ENCODE assay signal across 8 mouse cellular contexts in genomic region chr17:32387986-32388369, GRCm38 (mm10). TPM values are rescaled to one million over a fixed set of nuclear protein-coding genes. Genes with fewer than 3 reads are reported as not detected.
A peak's percentile ranks its signal among the peaks of the same experiment; 100 is the strongest.
DNase-seq lines count a peak whose midpoint lies in the region; ATAC-seq and TF ChIP-seq lines count a peak whose summit lies in the region.
"Had no signal": no experiment of that assay in that cellular context is flagged by ENCODE, and none has a peak within 500 bp of the region (broad histone marks: within the 10 kb centered on the region; RNA-seq: fewer than 3 reads in every experiment).

No protein-coding gene starts in this region.

- H3K4me3 ChIP-seq in megakaryocyte, embryonic 14.5 days (replicated peaks): peak overlapping the region; percentile 96
- peak overlapping the region; percentile 93 for H3K4me3 ChIP-seq in forebrain, embryonic 15.5 days
- peak overlapping the region; percentile 78 for H3K4me3 ChIP-seq in liver, embryonic 12.5 days
- H3K4me3 ChIP-seq in stomach, postnatal 0 days (ENCODE audit: low read depth, low read length): peak overlapping the region; percentile 78

- no peak for ATAC-seq in megakaryocyte, adult 5-6 weeks (ENCODE audit: poor library complexity, severe bottlenecking)
- ATAC-seq in forebrain, embryonic 15.5 days (replicated peaks): no peak; the same call in 1 of the 2 replicates
- ATAC-seq in liver, embryonic 12.5 days: no peak
- ATAC-seq in stomach, postnatal 0 days (ENCODE audit: low FRiP score, low TSS enrichment): no peak
- no peak for ATAC-seq in CD4-positive, CD25-positive, alpha-beta regulatory T cell, adult 4 months

- TF ChIP-seq EP300 in stomach, postnatal 0 days (optimal IDR thresholded peaks at IDR 0.05): no peak

- H3K27me3 ChIP-seq in megakaryocyte, embryonic 14.5 days (replicated peaks): peaks cover 2% of the 10 kb centered on the region
- H3K27me3 ChIP-seq in forebrain, embryonic 15.5 days: peaks cover 23% of the 10 kb centered on the region
- peaks cover 20% of the 10 kb centered on the region for H3K27me3 ChIP-seq in liver, embryonic 12.5 days (replicated peaks)
- H3K27me3 ChIP-seq in stomach, postnatal 0 days (ENCODE audit: control insufficient read depth, insufficient read depth, low read length): no peaks in the 10 kb centered on the region

- peak overlapping the region; percentile 94 for H3K4me2 ChIP-seq in forebrain, embryonic 15.5 days (replicated peaks)
- H3K4me2 ChIP-seq in liver, embryonic 12.5 days: peak overlapping the region; percentile 100
- H3K4me2 ChIP-seq in stomach, postnatal 0 days (replicated peaks; ENCODE audit: low read depth): peak overlapping the region; percentile 99; the same call in 1 of the 2 replicates

- no peak for TF ChIP-seq CTCF in stomach, postnatal 0 days (IDR thresholded peaks at IDR 0.05; ENCODE audit: low read depth)

- DNase-seq in stomach, postnatal 0 days (ENCODE audit: low spot score): no peak
- no peak for DNase-seq in thymus, postnatal 0 days (ENCODE audit: low spot score)
- DNase-seq: right cerebral cortex, postnatal 25 days had no signal

- peaks cover 60% of the 10 kb centered on the region for H3K36me3 ChIP-seq in megakaryocyte, embryonic 14.5 days (replicated peaks; ENCODE audit: low read length)
- peaks cover 38% of the 10 kb centered on the region for H3K36me3 ChIP-seq in forebrain, embryonic 15.5 days
- peaks cover 14% of the 10 kb centered on the region; the same call in 1 of the 2 replicates for H3K36me3 ChIP-seq in liver, embryonic 12.5 days
- 0 out of 2 replicates have a peak, but pooled peaks cover 4% of the 10 kb centered on the region for H3K36me3 ChIP-seq in stomach, postnatal 0 days (ENCODE audit: control insufficient read depth, insufficient read depth, low read length)

- H3K9me3 ChIP-seq in megakaryocyte, embryonic 14.5 days: no peaks in the 10 kb centered on the region
- H3K9me3 ChIP-seq in forebrain, embryonic 15.5 days: no peaks in the 10 kb centered on the region
- no peaks in the 10 kb centered on the region for H3K9me3 ChIP-seq in liver, embryonic 12.5 days (replicated peaks)
- no peaks in the 10 kb centered on the region for H3K9me3 ChIP-seq in stomach, postnatal 0 days (ENCODE audit: control insufficient read depth, low read length)

- peak overlapping the region; percentile 85; the same call in 1 of the 2 replicates for H3K27ac ChIP-seq in forebrain, embryonic 15.5 days (replicated peaks)
- peak overlapping the region; percentile 84 for H3K27ac ChIP-seq in liver, embryonic 12.5 days
- peak overlapping the region; percentile 53; the same call in 1 of the 2 replicates for H3K27ac ChIP-seq in stomach, postnatal 0 days (replicated peaks)

- H3K9ac ChIP-seq in forebrain, embryonic 15.5 days (replicated peaks): peak overlapping the region; percentile 85
- no peak overlapping the region; the same call in 1 of the 2 replicates for H3K9ac ChIP-seq in liver, embryonic 12.5 days
- no peak overlapping the region; the same call in 1 of the 2 replicates for H3K9ac ChIP-seq in stomach, postnatal 0 days (ENCODE audit: low read length)

- peaks cover 28% of the 10 kb centered on the region for H3K4me1 ChIP-seq in megakaryocyte, embryonic 14.5 days
- H3K4me1 ChIP-seq in forebrain, embryonic 15.5 days: peaks cover 22% of the 10 kb centered on the region
- H3K4me1 ChIP-seq in liver, embryonic 12.5 days: peaks cover 31% of the 10 kb centered on the region
- no peaks in the 10 kb centered on the region for H3K4me1 ChIP-seq in stomach, postnatal 0 days (replicated peaks; ENCODE audit: control insufficient read depth, insufficient read depth)

- 35% methylated on average over 7 of the region's 7 CpGs for WGBS in forebrain, embryonic 15.5 days
- WGBS in liver, embryonic 12.5 days (ENCODE audit: insufficient replicate concordance): 64% methylated on average over 7 of the region's 7 CpGs
- 39% methylated on average over 7 of the region's 7 CpGs for WGBS in stomach, postnatal 0 days

RNA-seq across cellular contexts. Expression of gene Wiz, which starts 1.3 kb away (rescaled TPM):
- 32.7 and 47.1 TPM in 2 replicates for polyA plus RNA-seq in megakaryocyte, embryonic 14.5 days (2012; ENCODE audit: insufficient read depth, low replicate concordance)
- total RNA-seq in megakaryocyte, adult 5-6 weeks (2015): 17.2 and 23.0 TPM in 2 replicates
- 4.9 and 5.9 TPM in 2 replicates for total RNA-seq in megakaryocyte, adult 5-6 weeks (2017)
- polyA plus RNA-seq in forebrain, embryonic 15.5 days (2015; fragmentation: Nextera tagmentation; extraction: Ambion mirVana): 38.8 and 40.3 TPM in 2 replicates
- 13.3 and 14.8 TPM in 2 replicates for polyA plus RNA-seq in liver, embryonic 12.5 days (2016; fragmentation: Nextera tagmentation; extraction: Ambion mirVana)
- 9.6 and 13.4 TPM in 2 replicates for polyA plus RNA-seq in stomach, postnatal 0 days (2015; fragmentation: Nextera tagmentation; extraction: Ambion mirVana)
- polyA plus RNA-seq in CD4-positive, CD25-positive, alpha-beta regulatory T cell, adult 4 months (2017; shearing (Covaris generic)): 10 to 100 TPM; 11.0 to 14.0 TPM
- polyA plus RNA-seq in thymus, postnatal 0 days (2015; fragmentation: Nextera tagmentation; extraction: Ambion mirVana): 13.2 and 15.3 TPM in 2 replicates

RNA-seq across cellular contexts. Expression of gene Rasal3, which starts 15.4 kb away (rescaled TPM):
- 26.2 and 250 TPM in 2 replicates for polyA plus RNA-seq in megakaryocyte, embryonic 14.5 days (2012; ENCODE audit: insufficient read depth, low replicate concordance)
- total RNA-seq in megakaryocyte, adult 5-6 weeks (2015): 52.9 and 54.4 TPM in 2 replicates
- total RNA-seq in megakaryocyte, adult 5-6 weeks (2017): 19.5 and 25.7 TPM in 2 replicates
- polyA plus RNA-seq in forebrain, embryonic 15.5 days (2015; fragmentation: Nextera tagmentation; extraction: Ambion mirVana): 0.56 and 0.64 TPM in 2 replicates
- 7.2 and 8.1 TPM in 2 replicates for polyA plus RNA-seq in liver, embryonic 12.5 days (2016; fragmentation: Nextera tagmentation; extraction: Ambion mirVana)
- polyA plus RNA-seq in stomach, postnatal 0 days (2015; fragmentation: Nextera tagmentation; extraction: Ambion mirVana): 0.56 and 0.63 TPM in 2 replicates
- 100 to 1,000 TPM in 1 of 2 experiments, 10 to 100 TPM in 1; 91.5 to 117 TPM for polyA plus RNA-seq in CD4-positive, CD25-positive, alpha-beta regulatory T cell, adult 4 months (2017; shearing (Covaris generic))
- 164 and 165 TPM in 2 replicates for polyA plus RNA-seq in thymus, postnatal 0 days (2015; fragmentation: Nextera tagmentation; extraction: Ambion mirVana)

RNA-seq across cellular contexts. Expression of gene Pglyrp2, which starts 36.0 kb away (rescaled TPM):
- 2.0 and 3.2 TPM in 2 replicates for polyA plus RNA-seq in megakaryocyte, embryonic 14.5 days (2012; ENCODE audit: insufficient read depth, low replicate concordance)
- 1.7 and 2.0 TPM in 2 replicates for total RNA-seq in megakaryocyte, adult 5-6 weeks (2015)
- total RNA-seq in megakaryocyte, adult 5-6 weeks (2017): 1.4 and 2.2 TPM in 2 replicates
- not detected in 2 replicates for polyA plus RNA-seq in forebrain, embryonic 15.5 days (2015; fragmentation: Nextera tagmentation; extraction: Ambion mirVana)
- polyA plus RNA-seq in liver, embryonic 12.5 days (2016; fragmentation: Nextera tagmentation; extraction: Ambion mirVana): 1.6 and 1.8 TPM in 2 replicates
- 0.10 and 0.16 TPM in 2 replicates for polyA plus RNA-seq in stomach, postnatal 0 days (2015; fragmentation: Nextera tagmentation; extraction: Ambion mirVana)
- polyA plus RNA-seq in CD4-positive, CD25-positive, alpha-beta regulatory T cell, adult 4 months (2017; shearing (Covaris generic)): 100 to 1,000 TPM in 1 of 2 experiments, 10 to 100 TPM in 1; 86.6 to 132 TPM
- 32.4 and 34.4 TPM in 2 replicates for polyA plus RNA-seq in thymus, postnatal 0 days (2015; fragmentation: Nextera tagmentation; extraction: Ambion mirVana)

RNA-seq across cellular contexts. Expression of gene Akap8l, which starts 37.6 kb away (rescaled TPM):
- polyA plus RNA-seq in megakaryocyte, embryonic 14.5 days (2012; ENCODE audit: insufficient read depth, low replicate concordance): 93.3 and 157 TPM in 2 replicates
- total RNA-seq in megakaryocyte, adult 5-6 weeks (2015): 48.3 and 51.1 TPM in 2 replicates
- total RNA-seq in megakaryocyte, adult 5-6 weeks (2017): 66.4 and 69.6 TPM in 2 replicates
- polyA plus RNA-seq in forebrain, embryonic 15.5 days (2015; fragmentation: Nextera tagmentation; extraction: Ambion mirVana): 138 and 140 TPM in 2 replicates
- polyA plus RNA-seq in liver, embryonic 12.5 days (2016; fragmentation: Nextera tagmentation; extraction: Ambion mirVana): 49.7 and 50.1 TPM in 2 replicates
- 25.2 and 31.7 TPM in 2 replicates for polyA plus RNA-seq in stomach, postnatal 0 days (2015; fragmentation: Nextera tagmentation; extraction: Ambion mirVana)
- 10 to 100 TPM; 58.1 to 59.3 TPM for polyA plus RNA-seq in CD4-positive, CD25-positive, alpha-beta regulatory T cell, adult 4 months (2017; shearing (Covaris generic))
- 62.4 and 66.4 TPM in 2 replicates for polyA plus RNA-seq in thymus, postnatal 0 days (2015; fragmentation: Nextera tagmentation; extraction: Ambion mirVana)
